Mouse (Mus musculus) hindbrain, embryonic 15.5 days (tissue): ENCODE measurements at regions not wholly inside any gene's neighbourhood (a gene's known extent, or its start where the extent isn't known, plus 50 kb on each side); places are given as distances from the start of the nearest gene placed in this dataset.
A peak's percentile ranks its signal among the peaks of the same experiment; 100 is the strongest.

Source experiments
- ATAC-seq: fragments of 200-750 bp; cut with Nextera tagmentation; 2 replicates; pipeline ENCODE4 v1.8.0; 2017; ENCODE audit warnings: low read depth, moderate number of reproducible peaks, moderate TSS enrichment; ENCODE audit not compliant: low FRiP score
- H3K27ac ChIP-seq: fragments of 300-500 bp; sonication (generic); replicated peaks from 2 replicates; pipeline ENCODE4 v1.5.1; 2015; ENCODE audit warnings: mild to moderate bottlenecking, inconsistent platforms
- H3K27me3 ChIP-seq: fragments of 300-500 bp; sonication (generic); 2 replicates; pipeline ENCODE4 v1.6.1; 2015; ENCODE audit warnings: control low read depth, inconsistent platforms
- H3K36me3 ChIP-seq: fragments of 300-500 bp; sonication (generic); 2 replicates; pipeline ENCODE4 v1.6.1; 2015; ENCODE audit warnings: control low read depth, inconsistent platforms
- H3K4me1 ChIP-seq: fragments of 300-500 bp; sonication (generic); replicated peaks from 2 replicates; pipeline ENCODE4 v1.6.1; 2015; ENCODE audit warnings: control low read depth, inconsistent platforms
- H3K4me2 ChIP-seq: fragments of 300-500 bp; sonication (generic); 2 replicates; pipeline ENCODE4 v1.6.1; 2015; ENCODE audit warnings: moderate library complexity, mild to moderate bottlenecking, inconsistent platforms
- H3K4me3 ChIP-seq: fragments of 300-500 bp; sonication (generic); 2 replicates; pipeline ENCODE4 v1.5.1; 2015; ENCODE audit warnings: mild to moderate bottlenecking, inconsistent platforms
- H3K9ac ChIP-seq: fragments of 300-500 bp; sonication (generic); 2 replicates; pipeline ENCODE4 v1.6.1; 2015; ENCODE audit warnings: inconsistent platforms
- H3K9me3 ChIP-seq: fragments of 300-500 bp; sonication (generic); 2 replicates; pipeline ENCODE4 v1.6.1; 2016; ENCODE audit warnings: control low read depth, inconsistent platforms
- WGBS: fragments of 180-500 bp; shearing (Covaris S2); methylation state at CpG from one replicate; pipeline ENCODE4 v1.1.7; 2015; 5-methylcytosine and 5-hydroxymethylcytosine counted together

GRCm38 (mm10) chr1:73381578-73381977 is 365.9 kb upstream of the Tnp1 start:
- WGBS = 79% methylated on average over 9 of the region's 9 CpGs
- no peak overlapping the region for H3K4me3 ChIP-seq
- H3K9ac ChIP-seq = no peak overlapping the region
- H3K9me3 ChIP-seq = no peaks in the 10 kb centered on the region
- H3K36me3 ChIP-seq = no peaks in the 10 kb centered on the region
- no peaks in the 10 kb centered on the region for H3K4me1 ChIP-seq
- no peak overlapping the region for H3K27ac ChIP-seq
- H3K4me2 ChIP-seq = no peak overlapping the region
- ATAC-seq = no peak
- H3K27me3 ChIP-seq = no peaks in the 10 kb centered on the region

- Histone ChIP-seq H3K9ac (no peak overlapping the region), H3K36me3 (no peaks in the 10 kb centered on the region), H3K4me3 (no peak overlapping the region), H3K9me3 (no peaks in the 10 kb centered on the region), H3K4me1 (no peaks in the 10 kb centered on the region), H3K27ac (no peak overlapping the region), H3K4me2 (no peak overlapping the region), H3K27me3 (no peaks in the 10 kb centered on the region)
- ATAC-seq = no peak
- 86% methylated on average over 7 of the region's 7 CpGs for WGBS
Observed at GRCm38 (mm10) chr1:73374531-73375375, 359.0 kb upstream of the Tnp1 start.

- H3K27me3 ChIP-seq = no peaks in the 10 kb centered on the region
- H3K4me2 ChIP-seq = no peak overlapping the region
- no peaks in the 10 kb centered on the region for H3K36me3 ChIP-seq
- peaks cover 10% of the 10 kb centered on the region for H3K4me1 ChIP-seq
- no peak overlapping the region for H3K27ac ChIP-seq
- no peak overlapping the region for H3K9ac ChIP-seq
- H3K4me3 ChIP-seq = no peak overlapping the region
- 68% methylated on average over 5 of the region's 5 CpGs for WGBS
- no peaks in the 10 kb centered on the region for H3K9me3 ChIP-seq
- no peak for ATAC-seq
Observed at GRCm38 (mm10) chr1:73368222-73368621, 352.5 kb upstream of the Tnp1 start.

GRCm38 (mm10) chr1:73365842-73366241 is 350.1 kb upstream of the Tnp1 start:
- 66% methylated on average over 4 of the region's 4 CpGs for WGBS
- no peak overlapping the region for H3K4me2 ChIP-seq
- ATAC-seq = no peak
- H3K27ac ChIP-seq = no peak overlapping the region
- no peaks in the 10 kb centered on the region for H3K9me3 ChIP-seq
- H3K36me3 ChIP-seq = no peaks in the 10 kb centered on the region
- no peaks in the 10 kb centered on the region for H3K27me3 ChIP-seq
- H3K4me3 ChIP-seq = no peak overlapping the region
- H3K4me1 ChIP-seq = peaks cover 10% of the 10 kb centered on the region
- H3K9ac ChIP-seq = no peak overlapping the region

GRCm38 (mm10) chr1:73364300-73364683 is 348.6 kb upstream of the Tnp1 start:
- H3K4me2 ChIP-seq = no peak overlapping the region
- peak overlapping the region; percentile 9; the same call in 1 of the 2 replicates for H3K27ac ChIP-seq
- WGBS = 53% methylated on average over 7 of the region's 7 CpGs
- peaks cover 10% of the 10 kb centered on the region for H3K4me1 ChIP-seq
- H3K4me3 ChIP-seq = no peak overlapping the region
- H3K27me3 ChIP-seq = no peaks in the 10 kb centered on the region
- H3K9ac ChIP-seq = no peak overlapping the region
- no peaks in the 10 kb centered on the region for H3K9me3 ChIP-seq
- ATAC-seq = peak; percentile 23
- no peaks in the 10 kb centered on the region for H3K36me3 ChIP-seq

GRCm38 (mm10) chr1:73363549-73364299 is 348.0 kb upstream of the Tnp1 start:
- H3K9ac ChIP-seq = no peak overlapping the region; the same call in 1 of the 2 replicates
- no peaks in the 10 kb centered on the region for H3K27me3 ChIP-seq
- H3K9me3 ChIP-seq = no peaks in the 10 kb centered on the region
- ATAC-seq = peak; percentile 90
- peak overlapping the region; percentile 25; the same call in 1 of the 2 replicates for H3K4me2 ChIP-seq
- no peaks in the 10 kb centered on the region for H3K36me3 ChIP-seq
- H3K4me1 ChIP-seq = peaks cover 10% of the 10 kb centered on the region
- H3K27ac ChIP-seq = peak overlapping the region; percentile 9
- WGBS = 6% methylated on average over 7 of the region's 7 CpGs
- no peak overlapping the region for H3K4me3 ChIP-seq

- no peak for ATAC-seq
- Histone ChIP-seq H3K9ac (no peak overlapping the region), H3K4me2 (no peak overlapping the region), H3K9me3 (no peaks in the 10 kb centered on the region), H3K27me3 (no peaks in the 10 kb centered on the region), H3K4me3 (no peak overlapping the region), H3K36me3 (no peaks in the 10 kb centered on the region), H3K27ac (no peak overlapping the region), H3K4me1 (peaks cover 10% of the 10 kb centered on the region)
- 75% methylated on average over 1 of the region's 1 CpGs for WGBS
Observed at GRCm38 (mm10) chr1:73362122-73362521, 346.4 kb upstream of the Tnp1 start.

- no peak overlapping the region for H3K27ac ChIP-seq
- H3K4me1 ChIP-seq = peaks cover 10% of the 10 kb centered on the region
- ATAC-seq = no peak
- H3K36me3 ChIP-seq = no peaks in the 10 kb centered on the region
- H3K9me3 ChIP-seq = no peaks in the 10 kb centered on the region
- H3K9ac ChIP-seq = no peak overlapping the region
- no peak overlapping the region for H3K4me3 ChIP-seq
- no peak overlapping the region for H3K4me2 ChIP-seq
- WGBS = 90% methylated on average over 7 of the region's 7 CpGs
- H3K27me3 ChIP-seq = no peaks in the 10 kb centered on the region
Observed at GRCm38 (mm10) chr1:73361300-73361699, 345.6 kb upstream of the Tnp1 start.

GRCm38 (mm10) chr1:73354447-73354846 is 338.7 kb upstream of the Tnp1 start:
- Histone ChIP-seq H3K4me2 (no peak overlapping the region), H3K27ac (no peak overlapping the region), H3K9ac (no peak overlapping the region), H3K4me1 (no peaks in the 10 kb centered on the region), H3K9me3 (no peaks in the 10 kb centered on the region), H3K4me3 (no peak overlapping the region), H3K36me3 (no peaks in the 10 kb centered on the region), H3K27me3 (no peaks in the 10 kb centered on the region)
- ATAC-seq = no peak
- 72% methylated on average over 1 of the region's 1 CpGs for WGBS

- H3K9ac ChIP-seq = no peak overlapping the region
- WGBS = 79% methylated on average over 6 of the region's 6 CpGs
- no peak overlapping the region for H3K4me3 ChIP-seq
- H3K4me1 ChIP-seq = no peaks in the 10 kb centered on the region
- ATAC-seq = no peak
- no peak overlapping the region for H3K27ac ChIP-seq
- no peaks in the 10 kb centered on the region for H3K36me3 ChIP-seq
- no peaks in the 10 kb centered on the region for H3K9me3 ChIP-seq
- H3K4me2 ChIP-seq = no peak overlapping the region
- no peaks in the 10 kb centered on the region for H3K27me3 ChIP-seq
Observed at GRCm38 (mm10) chr1:73348476-73348875, 332.8 kb upstream of the Tnp1 start.

GRCm38 (mm10) chr1:73344587-73344986 is 328.9 kb upstream of the Tnp1 start:
- WGBS = 68% methylated on average over 1 of the region's 1 CpGs
- no peak for ATAC-seq

GRCm38 (mm10) chr1:73341911-73342310 is 326.2 kb upstream of the Tnp1 start:
- Histone ChIP-seq H3K36me3 (no peaks in the 10 kb centered on the region), H3K27ac (no peak overlapping the region), H3K9me3 (no peaks in the 10 kb centered on the region), H3K4me2 (no peak overlapping the region), H3K4me1 (no peaks in the 10 kb centered on the region), H3K27me3 (no peaks in the 10 kb centered on the region), H3K9ac (no peak overlapping the region), H3K4me3 (no peak overlapping the region)
- ATAC-seq = no peak
- WGBS = 68% methylated on average over 5 of the region's 5 CpGs

More at GRCm38 (mm10) chr1:73344587-73344986, 328.9 kb upstream of the Tnp1 start:
- Histone ChIP-seq H3K9ac (no peak overlapping the region), H3K27ac (no peak overlapping the region), H3K4me3 (no peak overlapping the region), H3K4me1 (no peaks in the 10 kb centered on the region), H3K36me3 (no peaks in the 10 kb centered on the region), H3K4me2 (no peak overlapping the region), H3K27me3 (no peaks in the 10 kb centered on the region), H3K9me3 (no peaks in the 10 kb centered on the region)
